Mouse (Mus musculus) liver, postnatal 0 days (tissue): ENCODE data around the gene Fbxo42.

ENCODE experiments used
- CTCF ChIP-seq: sonication (generic); IDR thresholded peaks from 2 replicates; pipeline ENCODE4 v1.5.1; 2016; ENCODE audit warnings: antibody characterized with exemption, low read depth
- EP300 ChIP-seq: IDR thresholded peaks from 2 replicates; pipeline ENCODE4 v1.6.1; 2016; ENCODE audit warnings: antibody characterized with exemption, low read depth, mild to moderate bottlenecking

GRCm38 (mm10) chr4:141163729-141164128 lies 16.0 kb downstream of the Fbxo42 start:
- TF ChIP-seq CTCF (no peak), EP300 (no peak)
